Mouse (Mus musculus) layer of hippocampus, adult 2 months (tissue): ENCODE measurements at regions not wholly inside any gene's neighbourhood (a gene's known extent, or its start where the extent isn't known, plus 50 kb on each side); places are given as distances from the start of the nearest gene placed in this dataset.

ENCODE experiments used
- DNase-seq, 2 experiments: peaks; one replicate each; pipeline ENCODE4 v3.0.0; 2022; ENCODE audit warnings: low spot score in 2 of 2
- H3K27ac ChIP-seq: fragments of 200-600 bp; 2 replicates; pipeline ENCODE4 v1.8.1; 2022
- H3K4me3 ChIP-seq: fragments of 200-600 bp; 2 replicates; pipeline ENCODE4 v1.8.1; 2022; ENCODE audit warnings: mild to moderate bottlenecking
- CTCF ChIP-seq: fragments of 200-600 bp; conservative IDR thresholded peaks from 2 replicates; pipeline ENCODE4 v1.8.1; 2022; ENCODE audit warnings: antibody characterized with exemption, mild to moderate bottlenecking, moderate library complexity

GRCm38 (mm10) chr6:97741427-97741826, 65.4 kb upstream of the Mitf start:
- no peak for TF ChIP-seq CTCF

GRCm38 (mm10) chr6:97740851-97741201, 66.0 kb upstream of the Mitf start:
- no peak overlapping the region for H3K4me3 ChIP-seq
- H3K27ac ChIP-seq: no peak overlapping the region
- no peak for TF ChIP-seq CTCF
- no peak for DNase-seq

More at GRCm38 (mm10) chr6:97741427-97741826, 65.4 kb upstream of the Mitf start:
- DNase-seq: no peak
- no peak overlapping the region for H3K4me3 ChIP-seq
- H3K27ac ChIP-seq: no peak overlapping the region

GRCm38 (mm10) chr6:97740107-97740850, 66.6 kb upstream of the Mitf start:
- TF ChIP-seq CTCF: peak; percentile 95
- Histone ChIP-seq H3K27ac (no peak overlapping the region), H3K4me3 (no peak overlapping the region)
- peak; percentile 61 to 74 for DNase-seq

GRCm38 (mm10) chr6:97738846-97739245, 68.0 kb upstream of the Mitf start:
- DNase-seq: no peak
- no peak for TF ChIP-seq CTCF

GRCm38 (mm10) chr6:97730835-97731234, 76.0 kb upstream of the Mitf start:
- TF ChIP-seq CTCF: no peak
- peak in 1 of 2 experiments; percentile 66 for DNase-seq
- H3K27ac ChIP-seq: 0 out of 2 replicates have a peak overlapping the region, but pooled peaks have one; percentile 61
- no peak overlapping the region for H3K4me3 ChIP-seq

More at GRCm38 (mm10) chr6:97738846-97739245, 68.0 kb upstream of the Mitf start:
- H3K27ac ChIP-seq: no peak overlapping the region
- H3K4me3 ChIP-seq: no peak overlapping the region

GRCm38 (mm10) chr6:97718184-97718910, 88.5 kb upstream of the Mitf start:
- Histone ChIP-seq H3K4me3 (no peak overlapping the region), H3K27ac (peak overlapping the region; percentile 67)
- no peak for TF ChIP-seq CTCF
- no peak for DNase-seq

GRCm38 (mm10) chr6:97707401-97707800, 90.1 kb upstream of the Frmd4b start:
- no peak for DNase-seq
- TF ChIP-seq CTCF: no peak
- Histone ChIP-seq H3K4me3 (no peak overlapping the region), H3K27ac (no peak overlapping the region)

GRCm38 (mm10) chr6:97704361-97704760, 87.0 kb upstream of the Frmd4b start:
- H3K4me3 ChIP-seq: no peak overlapping the region
- H3K27ac ChIP-seq: no peak overlapping the region
- TF ChIP-seq CTCF: no peak
- DNase-seq: no peak

- Histone ChIP-seq H3K27ac (peak overlapping the region; percentile 62), H3K4me3 (no peak overlapping the region)
- DNase-seq: no peak
- TF ChIP-seq CTCF: no peak
Observed at GRCm38 (mm10) chr6:97699752-97700098, 82.4 kb upstream of the Frmd4b start.

- no peak for TF ChIP-seq CTCF
- peak overlapping the region; percentile 62; the same call in 1 of the 2 replicates for H3K27ac ChIP-seq
- no peak for DNase-seq
- no peak overlapping the region for H3K4me3 ChIP-seq
Observed at GRCm38 (mm10) chr6:97699054-97699751, 81.9 kb upstream of the Frmd4b start.

- no peak for DNase-seq
- no peak overlapping the region for H3K4me3 ChIP-seq
- no peak overlapping the region for H3K27ac ChIP-seq
- no peak for TF ChIP-seq CTCF
Observed at GRCm38 (mm10) chr6:97693281-97693680, 75.9 kb upstream of the Frmd4b start.

- no peak for TF ChIP-seq CTCF
- DNase-seq: no peak
- H3K4me3 ChIP-seq: no peak overlapping the region
Observed at GRCm38 (mm10) chr6:97691136-97691535, 73.8 kb upstream of the Frmd4b start.

GRCm38 (mm10) chr6:97684335-97684734, 67.0 kb upstream of the Frmd4b start:
- Histone ChIP-seq H3K27ac (no peak overlapping the region), H3K4me3 (no peak overlapping the region)
- peak in 1 of 2 experiments; percentile 14 for DNase-seq
- no peak for TF ChIP-seq CTCF

More at GRCm38 (mm10) chr6:97691136-97691535, 73.8 kb upstream of the Frmd4b start:
- H3K27ac ChIP-seq: no peak overlapping the region
